Mouse (Mus musculus): ENCODE data around the gene Lars2.

DNA sequence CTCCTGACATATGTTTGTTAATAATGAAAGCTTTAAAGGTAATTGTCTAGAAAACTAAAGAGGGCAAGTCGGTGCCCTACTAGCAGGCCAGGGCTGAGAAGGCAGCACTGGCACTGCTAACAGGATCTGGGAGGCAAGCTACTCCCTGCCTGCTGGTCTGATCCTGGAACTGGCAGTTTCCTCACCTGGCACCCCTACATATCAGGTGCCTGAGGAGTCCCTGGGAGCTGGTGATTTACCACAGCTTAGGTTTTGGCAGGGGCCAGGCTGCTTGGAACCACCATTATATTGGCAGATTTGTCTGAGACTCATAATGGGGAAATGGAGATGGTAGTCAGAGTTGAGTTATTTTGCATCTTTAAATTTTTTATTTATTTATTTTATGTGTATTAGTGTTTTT lies 38.5 kb downstream of the Lars2 start:
- TF ChIP-seq CTCF (IDR thresholded peaks at IDR 0.05; ENCODE audit: low read depth, low read length) = no peak
- TF ChIP-seq GATA1 (IDR thresholded peaks at IDR 0.05; ENCODE audit: borderline replicate concordance, low read length) = no peak

Measured in G1E (cell line).